In the genomic region with DNA sequence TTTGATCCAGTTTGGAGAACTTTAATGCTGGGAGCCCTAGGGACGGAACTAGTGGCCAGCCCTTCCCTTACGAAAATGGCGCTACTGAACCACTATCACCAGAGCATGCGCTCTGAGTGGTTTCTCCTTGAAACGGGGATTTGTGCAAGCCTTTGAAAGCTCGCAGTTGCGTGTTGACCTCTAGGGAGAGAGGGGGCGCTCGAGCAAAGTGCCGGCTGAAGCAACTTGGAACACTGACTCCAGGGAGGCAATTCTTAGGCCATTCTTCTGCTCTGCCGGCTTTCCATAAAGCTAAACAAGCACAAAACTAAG, we compare ENCODE assay signal across 8 mouse cellular contexts. TPM values are rescaled to one million over a fixed set of nuclear protein-coding genes. Genes with fewer than 3 reads are reported as not detected.
DNase-seq lines count a peak whose midpoint lies in the region; ATAC-seq and TF ChIP-seq lines count a peak whose summit lies in the region.

No protein-coding gene starts in this region.

- intact Hi-C loops in heart, postnatal 10 days (cut with DNase I), result loop anchor here (5.0 kb wide), 3 partner anchors 43 to 413 kb away; a partner anchor contains a TSS

- H3K4me1 ChIP-seq in ES-Bruce4 (ENCODE audit: control insufficient read depth, insufficient read depth, low read length), result no peaks in the 10 kb centered on the region
- H3K4me1 ChIP-seq in forebrain, embryonic 13.5 days, result peaks cover 35% of the 10 kb centered on the region
- peaks cover 3% of the 10 kb centered on the region; the same call in 1 of the 2 replicates for H3K4me1 ChIP-seq in liver, postnatal 0 days (ENCODE audit: insufficient read depth)
- peaks cover 13% of the 10 kb centered on the region for H3K4me1 ChIP-seq in neural tube, embryonic 14.5 days (ENCODE audit: control insufficient read depth, insufficient read depth, low read length)

- peak overlapping the region; percentile 67 for H3K27ac ChIP-seq in ES-Bruce4 (ENCODE audit: insufficient read depth, low read length)
- peak overlapping the region; percentile 88 for H3K27ac ChIP-seq in forebrain, embryonic 13.5 days
- H3K27ac ChIP-seq in liver, postnatal 0 days (ENCODE audit: low read depth), result peak overlapping the region; percentile 89
- H3K27ac ChIP-seq in neural tube, embryonic 14.5 days (ENCODE audit: low read depth, low read length), result peak overlapping the region; percentile 85

- WGBS in forebrain, embryonic 13.5 days, result 0% methylated on average over 11 of the region's 11 CpGs
- under 1% methylated on average over 11 of the region's 11 CpGs for WGBS in large intestine, adult 2 months
- under 1% methylated on average over 11 of the region's 11 CpGs for WGBS in liver, postnatal 0 days (ENCODE audit: insufficient replicate concordance)
- WGBS in neural tube, embryonic 14.5 days, result 0% methylated on average over 11 of the region's 11 CpGs

- H3K27me3 ChIP-seq in ES-Bruce4 (ENCODE audit: control insufficient read depth, insufficient read depth, low read length, poor library complexity, severe bottlenecking), result no peaks in the 10 kb centered on the region
- H3K27me3 ChIP-seq in forebrain, embryonic 13.5 days, result no peaks in the 10 kb centered on the region
- no peaks in the 10 kb centered on the region for H3K27me3 ChIP-seq in liver, postnatal 0 days (ENCODE audit: insufficient read depth, low read length)
- no peaks in the 10 kb centered on the region for H3K27me3 ChIP-seq in neural tube, embryonic 14.5 days (ENCODE audit: control insufficient read depth, insufficient read depth, low read length)

- peak; percentile 74 for TF ChIP-seq CTCF in ES-Bruce4 (IDR thresholded peaks at IDR 0.05; ENCODE audit: low read depth, low read length)
- peak; percentile 85 for TF ChIP-seq CTCF in liver, postnatal 0 days (IDR thresholded peaks at IDR 0.05; ENCODE audit: low read depth)

- 0 out of 2 replicates have a peak, but pooled peaks have one; percentile 43 for TF ChIP-seq EP300 in ES-Bruce4 (IDR thresholded peaks at IDR 0.05; ENCODE audit: insufficient read depth, low read depth, low read length)
- peak; percentile 35; the same call in 1 of the 2 replicates for TF ChIP-seq EP300 in liver, postnatal 0 days (IDR thresholded peaks at IDR 0.05; ENCODE audit: low read depth)

- no peaks in the 10 kb centered on the region for H3K9me3 ChIP-seq in ES-Bruce4 (replicated peaks; ENCODE audit: control insufficient read depth, insufficient read depth, low read length, poor library complexity, severe bottlenecking)
- no peaks in the 10 kb centered on the region for H3K9me3 ChIP-seq in forebrain, embryonic 13.5 days (replicated peaks)
- H3K9me3 ChIP-seq in liver, postnatal 0 days (ENCODE audit: low read length), result no peaks in the 10 kb centered on the region
- no peaks in the 10 kb centered on the region for H3K9me3 ChIP-seq in neural tube, embryonic 14.5 days (ENCODE audit: control insufficient read depth, low read length)

- TF ChIP-seq POLR2A in ES-Bruce4 (IDR thresholded peaks at IDR 0.05; ENCODE audit: insufficient read depth, low read length), result no peak

- peak overlapping the region; percentile 72 for H3K4me2 ChIP-seq in forebrain, embryonic 13.5 days
- H3K4me2 ChIP-seq in liver, postnatal 0 days (ENCODE audit: low read depth, low read length), result peak overlapping the region; percentile 96
- peak overlapping the region; percentile 91 for H3K4me2 ChIP-seq in neural tube, embryonic 14.5 days (ENCODE audit: low read depth, low read length)

- peak overlapping the region; percentile 79 for H3K4me3 ChIP-seq in ES-Bruce4 (ENCODE audit: low read depth, low read length)
- peak overlapping the region; percentile 70 for H3K4me3 ChIP-seq in forebrain, embryonic 13.5 days
- H3K4me3 ChIP-seq in liver, postnatal 0 days (ENCODE audit: low read depth, low read length), result peak overlapping the region; percentile 95
- H3K4me3 ChIP-seq in neural tube, embryonic 14.5 days (ENCODE audit: low read depth, low read length), result peak overlapping the region; percentile 97

- DNase-seq in c-Kit-positive CD71-positive TER-119-positive erythroid progenitor cells, embryonic 14.5 days (ENCODE audit: low spot score), result peak; percentile 89
- DNase-seq in heart, postnatal 10 days, result peak; percentile 89 to 90
- DNase-seq in large intestine, adult 2 months (ENCODE audit: low read depth, low spot score), result peak; percentile 71
- DNase-seq in liver, postnatal 0 days, result peak; percentile 82
- DNase-seq in testis, postnatal 10 days (ENCODE audit: low spot score), result peak; percentile 82

- H3K9ac ChIP-seq in ES-Bruce4 (ENCODE audit: low read depth, poor library complexity, severe bottlenecking), result peak overlapping the region; percentile 65
- peak overlapping the region; percentile 86 for H3K9ac ChIP-seq in forebrain, embryonic 13.5 days
- H3K9ac ChIP-seq in liver, postnatal 0 days (replicated peaks), result peak overlapping the region; percentile 86
- peak overlapping the region; percentile 80; the same call in 1 of the 2 replicates for H3K9ac ChIP-seq in neural tube, embryonic 14.5 days (replicated peaks; ENCODE audit: low read depth, low read length)

- H3K36me3 ChIP-seq in ES-Bruce4 (ENCODE audit: control insufficient read depth, insufficient read depth, low read length, poor library complexity, severe bottlenecking), result no peaks in the 10 kb centered on the region
- H3K36me3 ChIP-seq in forebrain, embryonic 13.5 days (ENCODE audit: poor library complexity, severe bottlenecking), result peaks cover 3% of the 10 kb centered on the region; the same call in 1 of the 2 replicates
- H3K36me3 ChIP-seq in liver, postnatal 0 days (replicated peaks; ENCODE audit: insufficient read depth, low read length), result no peaks in the 10 kb centered on the region
- H3K36me3 ChIP-seq in neural tube, embryonic 14.5 days (ENCODE audit: control insufficient read depth, insufficient read depth, low read length), result no peaks in the 10 kb centered on the region

- peak; percentile 52 for ATAC-seq in forebrain, embryonic 13.5 days
- peak; percentile 65 for ATAC-seq in liver, postnatal 0 days
- ATAC-seq in neural tube, embryonic 14.5 days (ENCODE audit: low read depth), result peak; percentile 54; the same call in 1 of the 2 replicates

RNA-seq across cellular contexts. Expression of a gene that starts 1.1 kb away (rescaled TPM):
- 3.1 and 3.6 TPM in 2 replicates for polyA plus RNA-seq in ES-Bruce4 (2011; ENCODE audit: insufficient read depth, insufficient read length, low read depth, missing spikeins)
- polyA plus RNA-seq in forebrain, embryonic 13.5 days (2015; fragmentation: Nextera tagmentation; extraction: Ambion mirVana), result 11.9 and 12.5 TPM in 2 replicates
- total RNA-seq in heart, postnatal 10 days (2021), result 1 to 10 TPM; 5.2 to 6.5 TPM
- 3.2 and 5.4 TPM in 2 replicates for polyA plus RNA-seq in large intestine, adult 2 months (2012; rRNA removed)
- 1.5 TPM in 2 replicates for polyA plus RNA-seq in liver, postnatal 0 days (2015; fragmentation: Nextera tagmentation; extraction: Ambion mirVana)
- 4.9 and 7.4 TPM in 2 replicates for polyA plus RNA-seq in neural tube, embryonic 14.5 days (2014; fragmentation: Nextera tagmentation; extraction: Ambion mirVana)

Comparison
In these comparisons a context has a peak if more than half of its experiments do, and no peak if none do; other contexts are left out.
1. Peak in every context shown above with its lines: DNase-seq, ATAC-seq, H3K4me3 ChIP-seq and H3K27ac ChIP-seq.